Mouse (Mus musculus): ENCODE results near the gene Spink8.
"Not testable (repeated sequence)": the region's sequence is repeated elsewhere in the genome, so short reads cannot be mapped to it uniquely, and the experiment has no call there.

DNA sequence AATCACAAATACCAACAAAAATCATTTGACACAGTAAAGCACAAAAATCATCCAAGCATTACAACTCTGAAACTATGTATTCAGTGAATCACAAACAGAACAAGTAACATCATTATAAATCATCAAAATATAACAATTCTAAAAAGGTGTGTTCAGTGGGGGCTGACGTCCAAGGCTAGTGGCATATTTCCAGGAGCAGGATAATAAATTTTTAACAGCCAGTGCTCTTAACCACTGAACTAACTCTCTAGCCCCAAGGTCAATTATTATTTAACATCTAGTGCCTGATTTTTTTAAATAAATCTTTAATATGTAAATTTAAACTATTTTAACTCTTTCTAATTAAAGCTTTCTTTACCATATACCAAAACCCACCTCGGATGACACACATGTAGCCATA, 6.5 kb upstream of the Spink8 start:
- TF ChIP-seq CTCF, EP300 (IDR thresholded peaks at IDR 0.05; ENCODE audit: low read depth): not testable (repeated sequence)

Measured in liver, embryonic 14.5 days (tissue).